Mouse (Mus musculus) olfactory bulb, adult 2 months (tissue): ENCODE data around the gene Irf6. TPM values are rescaled to one million over a fixed set of nuclear protein-coding genes. Genes with fewer than 3 reads are reported as not detected.

Source experiments
- H3K27ac ChIP-seq: fragments of 200-500 bp; 2 replicates; pipeline ENCODE4 v1.5.1; 2012; ENCODE audit warnings: low read depth, low read length; ENCODE audit not compliant: insufficient read depth
- H3K4me1 ChIP-seq: fragments of 200-500 bp; 2 replicates; pipeline ENCODE4 v1.6.1; 2012; ENCODE audit warnings: low read length; ENCODE audit not compliant: control insufficient read depth, insufficient read depth
- H3K4me3 ChIP-seq: fragments of 200-500 bp; 2 replicates; pipeline ENCODE4 v1.5.1; 2012; ENCODE audit warnings: mild to moderate bottlenecking, low read depth, low read length, moderate library complexity; ENCODE audit not compliant: insufficient read depth
- CTCF ChIP-seq: fragments of 200-500 bp; IDR thresholded peaks from 2 replicates; pipeline ENCODE4 v1.5.1; 2012; ENCODE audit warnings: low read depth, mild to moderate bottlenecking, low read length, moderate library complexity; ENCODE audit not compliant: insufficient read depth
- POLR2A ChIP-seq: fragments of 200-500 bp; IDR thresholded peaks from 2 replicates; pipeline ENCODE4 v1.6.1; 2012; ENCODE audit warnings: mild to moderate bottlenecking, low read depth, low read length, moderate library complexity; ENCODE audit not compliant: insufficient read depth
- WGBS: fragments of 180-500 bp; shearing (Covaris S2); methylation state at CpG from one replicate; pipeline ENCODE4 v1.1.7; 2018; 5-methylcytosine and 5-hydroxymethylcytosine counted together
- polyA plus RNA-seq: library from polyadenylated mRNA; stranded (reverse); fragments of >200 nt; gene quantifications from 2 replicates; pipeline ENCODE4 v1.2.4, GENCODE M21; 2012; ENCODE audit warnings: low replicate concordance; ENCODE audit not compliant: missing spikeins, insufficient read depth, insufficient read length

Irf6 gene
- polyA plus RNA-seq, 1 experiment: not detected

GRCm38 (mm10) chr1:193203821-193204220 lies 50.9 kb downstream of the Irf6 start:
- TF ChIP-seq CTCF (no peak), POLR2A (no peak)
- Histone ChIP-seq H3K4me3 (no peak overlapping the region), H3K27ac (no peak overlapping the region), H3K4me1 (no peaks in the 10 kb centered on the region)
- 94% methylated on average over 2 of the region's 2 CpGs for WGBS

GRCm38 (mm10) chr1:193205431-193205830 lies 52.5 kb downstream of the Irf6 start:
- TF ChIP-seq CTCF: no peak
- no peak for TF ChIP-seq POLR2A
- WGBS: 97% methylated on average over 2 of the region's 2 CpGs
- Histone ChIP-seq H3K27ac (no peak overlapping the region), H3K4me1 (no peaks in the 10 kb centered on the region), H3K4me3 (no peak overlapping the region)

GRCm38 (mm10) chr1:193207503-193207902 lies 54.6 kb downstream of the Irf6 start, which contains the start of gene Lamb3:
TSS of gene Lamb3 (plus strand) at chr1:193207699.
- TF ChIP-seq POLR2A (no peak), CTCF (no peak)
- H3K27ac ChIP-seq: no peak within 1 kb of the TSS
- no peak within 1 kb of the TSS for H3K4me3 ChIP-seq
- 94% methylated on average over 3 of the region's 3 CpGs for WGBS
- H3K4me1 ChIP-seq: no peaks in the 10 kb centered on the region

DNA sequence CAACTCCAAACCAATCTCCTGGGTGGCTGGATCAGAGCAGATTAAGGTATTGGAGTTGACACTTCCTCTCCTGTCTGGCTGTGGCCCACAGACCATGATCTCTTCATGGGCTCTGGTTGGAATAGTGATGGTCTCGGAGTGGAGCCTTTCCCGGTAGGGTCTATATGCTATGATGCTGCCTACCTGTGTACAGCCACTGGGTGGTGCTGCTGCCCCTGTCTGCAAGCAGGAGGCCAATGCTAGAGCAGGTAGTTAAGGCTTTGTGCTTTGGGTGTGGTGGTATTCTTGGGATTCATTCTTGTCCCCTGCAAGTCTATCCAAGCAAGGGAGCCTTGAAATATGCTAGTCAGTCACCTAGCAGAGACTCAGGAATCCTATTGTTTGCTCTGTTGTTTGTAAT lies 55.3 kb downstream of the Irf6 start:
- Histone ChIP-seq H3K27ac (no peak overlapping the region), H3K4me3 (no peak overlapping the region), H3K4me1 (no peaks in the 10 kb centered on the region)
- TF ChIP-seq CTCF: peak; percentile 40; the same call in 1 of the 2 replicates
- TF ChIP-seq POLR2A: no peak
- 33% methylated on average over 2 of the region's 2 CpGs for WGBS

DNA sequence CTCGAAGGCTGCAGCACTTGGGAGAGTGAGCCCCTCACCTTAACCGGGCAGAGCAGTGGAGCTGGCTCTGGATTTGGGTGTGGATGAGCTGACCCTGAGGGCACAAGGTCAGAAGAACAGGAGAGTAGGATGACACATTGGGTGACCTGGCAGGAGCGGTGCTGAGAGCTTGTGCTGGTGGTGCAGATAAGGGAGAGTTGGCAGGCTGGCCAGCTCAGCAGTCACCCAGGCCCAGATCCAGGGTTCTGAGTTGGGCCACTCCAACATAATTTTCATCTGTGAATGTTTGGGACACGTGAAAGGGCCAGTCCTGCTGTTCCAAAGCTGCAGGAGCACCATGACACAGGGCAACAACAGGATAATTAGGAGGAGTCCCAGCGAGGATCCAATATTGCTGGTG lies 58.5 kb downstream of the Irf6 start:
- WGBS: 85% methylated on average over 5 of the region's 5 CpGs
- Histone ChIP-seq H3K4me3 (no peak overlapping the region), H3K27ac (no peak overlapping the region), H3K4me1 (no peaks in the 10 kb centered on the region)
- TF ChIP-seq CTCF (no peak), POLR2A (no peak)

- 82% methylated on average over 5 of the region's 5 CpGs for WGBS
- H3K27ac ChIP-seq: no peak overlapping the region
- TF ChIP-seq CTCF (no peak), POLR2A (no peak)
- H3K4me3 ChIP-seq: no peak overlapping the region
- H3K4me1 ChIP-seq: no peaks in the 10 kb centered on the region
Measured at GRCm38 (mm10) chr1:193214053-193214452, 61.1 kb downstream of the Irf6 start.

DNA sequence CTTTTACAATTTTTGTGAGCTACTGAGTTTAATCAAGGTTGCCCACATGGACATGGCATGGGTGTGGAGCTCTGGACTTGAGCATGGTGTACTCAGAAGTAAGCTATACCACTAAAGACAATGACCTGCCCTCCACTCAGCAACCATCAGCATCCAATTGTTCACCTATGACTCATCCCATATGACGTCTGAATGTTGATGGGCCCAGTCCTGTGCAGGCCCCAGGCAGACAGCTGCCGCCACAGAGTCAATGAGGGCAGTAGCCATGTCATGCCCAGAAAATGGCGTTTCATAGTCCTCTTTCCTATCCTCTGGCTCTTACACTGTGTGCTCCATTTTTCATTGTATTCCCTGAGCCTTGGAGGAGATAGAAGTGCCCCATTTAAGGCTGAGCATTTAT lies 63.1 kb downstream of the Irf6 start:
- H3K4me1 ChIP-seq: no peaks in the 10 kb centered on the region
- no peak overlapping the region for H3K4me3 ChIP-seq
- WGBS: 86% methylated on average over 3 of the region's 3 CpGs
- no peak overlapping the region for H3K27ac ChIP-seq
- no peak for TF ChIP-seq CTCF
- TF ChIP-seq POLR2A: no peak

DNA sequence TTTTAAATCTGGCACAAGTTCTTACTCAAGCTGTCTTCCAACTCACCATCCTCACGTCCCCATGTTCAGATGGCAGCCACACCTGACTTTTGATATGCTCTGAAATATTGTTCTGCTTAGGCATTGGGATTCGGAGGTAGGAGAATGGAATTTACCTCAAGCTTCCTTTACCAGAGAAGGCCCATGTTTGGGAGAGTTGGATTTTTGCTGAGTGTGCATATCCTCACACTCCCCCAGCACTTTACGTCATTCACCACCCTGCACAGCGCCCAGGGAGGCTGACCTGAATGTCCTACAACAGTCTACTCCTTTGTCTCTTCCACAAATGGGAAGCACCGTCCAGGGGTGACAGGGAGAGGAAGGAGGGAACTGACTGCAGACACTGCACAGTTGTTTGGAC lies 67.5 kb downstream of the Irf6 start:
- Histone ChIP-seq H3K27ac (no peak overlapping the region), H3K4me3 (no peak overlapping the region), H3K4me1 (no peaks in the 10 kb centered on the region)
- no peak for TF ChIP-seq CTCF
- no peak for TF ChIP-seq POLR2A
- 83% methylated on average over 5 of the region's 5 CpGs for WGBS

Other genes with a start within 250 kb of the Irf6 start
- gene Syt14, start 117.3 kb upstream of the Irf6 start, polyA plus RNA-seq: not detected in 2 replicates
- 406 TPM in 1 of 2 replicates, not detected in the other for gene Diexf, start 22.8 kb upstream of the Irf6 start, polyA plus RNA-seq
- gene A130010J15Rik, start 14.9 kb downstream of the Irf6 start, polyA plus RNA-seq: not detected in 2 replicates
- gene Traf3ip3, start 48.6 kb downstream of the Irf6 start, polyA plus RNA-seq: not detected in 2 replicates
- gene Lamb3, start 54.6 kb downstream of the Irf6 start, polyA plus RNA-seq: not detected in 2 replicates
- gene Hsd11b1, start 111.0 kb downstream of the Irf6 start, polyA plus RNA-seq: not detected in 2 replicates
- not detected in 2 replicates for gene G0s2, start 120.1 kb downstream of the Irf6 start, polyA plus RNA-seq
- not detected in 2 replicates for gene Camk1g, start 217.2 kb downstream of the Irf6 start, polyA plus RNA-seq